Mouse (Mus musculus): ENCODE results near the gene Limch1.

GRCm38 (mm10) chr5:66759354-66759753 lies 13.7 kb downstream of the Limch1 start:
- TF ChIP-seq POLR2A (IDR thresholded peaks at IDR 0.05; ENCODE audit: low read depth, low read length) (no peak), CTCF (IDR thresholded peaks at IDR 0.05; ENCODE audit: borderline replicate concordance, insufficient read depth, low read length) (no peak)
